Mouse (Mus musculus) small intestine, adult 2 months (tissue): Measurements from ENCODE around the gene Pde4d. TPM values are rescaled to one million over a fixed set of nuclear protein-coding genes. Genes with fewer than 3 reads are reported as not detected.

Source experiments
- H3K27ac ChIP-seq: fragments of 200-500 bp; 2 replicates; pipeline ENCODE4 v1.5.1; 2012; ENCODE audit warnings: low read depth, low read length, control low read depth, inconsistent platforms; ENCODE audit not compliant: insufficient read depth
- H3K27me3 ChIP-seq: fragments of 200-500 bp; 2 replicates; pipeline ENCODE4 v1.6.1; 2012; ENCODE audit warnings: mild to moderate bottlenecking, moderate library complexity, low read length, inconsistent platforms; ENCODE audit not compliant: control insufficient read depth, insufficient read depth
- H3K36me3 ChIP-seq: fragments of 200-500 bp; 2 replicates; pipeline ENCODE4 v1.6.1; 2012; ENCODE audit warnings: mild to moderate bottlenecking, low read length, control low read depth, inconsistent platforms; ENCODE audit not compliant: control insufficient read depth, insufficient read depth
- H3K4me1 ChIP-seq: fragments of 200-500 bp; 2 replicates; pipeline ENCODE4 v1.6.1; 2012; ENCODE audit warnings: low read length, inconsistent platforms, mixed read lengths; ENCODE audit not compliant: control insufficient read depth, insufficient read depth, insufficient read length
- H3K4me3 ChIP-seq: fragments of 200-500 bp; 2 replicates; pipeline ENCODE4 v1.5.1; 2012; ENCODE audit warnings: low read depth, mild to moderate bottlenecking, control low read depth, inconsistent platforms, low read length, moderate library complexity
- CTCF ChIP-seq: fragments of 200-500 bp; IDR thresholded peaks from 2 replicates; pipeline ENCODE4 v1.5.1; 2012; ENCODE audit warnings: low read depth, mild to moderate bottlenecking, control low read depth, inconsistent platforms, low read length, moderate library complexity, mixed read lengths; ENCODE audit not compliant: insufficient replicate concordance, insufficient read length; ENCODE audit errors: extremely low read depth
- POLR2A ChIP-seq: fragments of 200-500 bp; IDR thresholded peaks from 2 replicates; pipeline ENCODE4 v1.6.1; 2012; ENCODE audit warnings: low read depth, mild to moderate bottlenecking, control low read depth, inconsistent platforms, low read length, moderate library complexity
- WGBS: fragments of 180-500 bp; shearing (Covaris S2); methylation state at CpG from one replicate; pipeline ENCODE4 v1.1.7; 2018; 5-methylcytosine and 5-hydroxymethylcytosine counted together
- polyA plus RNA-seq: library from polyadenylated mRNA; depleted of rRNA; stranded (reverse); fragments of >200 nt; gene quantifications from 2 replicates; pipeline ENCODE4 v1.2.3, GENCODE M21; 2012

Gene Pde4d
- polyA plus RNA-seq, 1 experiment, result 8.4 TPM

GRCm38 (mm10) chr13:109776995-109777394 is 1327.2 kb downstream of the Pde4d start:
- WGBS, result 79% methylated on average over 3 of the region's 3 CpGs

GRCm38 (mm10) chr13:109777441-109777840 is 1327.7 kb downstream of the Pde4d start:
- WGBS, result 92% methylated on average over 5 of the region's 5 CpGs
- no peak for TF ChIP-seq CTCF
- TF ChIP-seq POLR2A, result no peak
- no peaks in the 10 kb centered on the region for H3K27me3 ChIP-seq

More at GRCm38 (mm10) chr13:109776995-109777394, 1327.2 kb downstream of the Pde4d start:
- TF ChIP-seq POLR2A (no peak), CTCF (no peak)
- Histone ChIP-seq H3K4me1 (no peaks in the 10 kb centered on the region; the same call in 1 of the 2 replicates), H3K27me3 (no peaks in the 10 kb centered on the region), H3K36me3 (peaks cover 3% of the 10 kb centered on the region), H3K4me3 (no peak overlapping the region), H3K27ac (no peak overlapping the region)

GRCm38 (mm10) chr13:109778297-109778835 is 1328.6 kb downstream of the Pde4d start:
- Histone ChIP-seq H3K4me1 (no peaks in the 10 kb centered on the region), H3K27ac (no peak overlapping the region), H3K27me3 (no peaks in the 10 kb centered on the region), H3K36me3 (no peaks in the 10 kb centered on the region), H3K4me3 (no peak overlapping the region)
- TF ChIP-seq CTCF, result no peak
- TF ChIP-seq POLR2A, result no peak
- 88% methylated on average over 9 of the region's 9 CpGs for WGBS

More at GRCm38 (mm10) chr13:109777441-109777840, 1327.7 kb downstream of the Pde4d start:
- Histone ChIP-seq H3K4me3 (no peak overlapping the region), H3K36me3 (peaks cover 1% of the 10 kb centered on the region; the same call in 1 of the 2 replicates), H3K4me1 (no peaks in the 10 kb centered on the region; the same call in 1 of the 2 replicates), H3K27ac (no peak overlapping the region)

GRCm38 (mm10) chr13:109781466-109781865 is 1331.7 kb downstream of the Pde4d start:
- TF ChIP-seq CTCF, result no peak
- no peak for TF ChIP-seq POLR2A
- no peak overlapping the region for H3K4me3 ChIP-seq
- no peaks in the 10 kb centered on the region for H3K36me3 ChIP-seq
- H3K27me3 ChIP-seq, result no peaks in the 10 kb centered on the region
- WGBS, result 95% methylated on average over 1 of the region's 1 CpGs
- H3K4me1 ChIP-seq, result no peaks in the 10 kb centered on the region
- no peak overlapping the region for H3K27ac ChIP-seq

GRCm38 (mm10) chr13:109788604-109789003 is 1338.9 kb downstream of the Pde4d start:
- H3K36me3 ChIP-seq, result 0 out of 2 replicates have a peak, but pooled peaks cover 2% of the 10 kb centered on the region
- no peaks in the 10 kb centered on the region for H3K4me1 ChIP-seq
- TF ChIP-seq POLR2A (no peak), CTCF (no peak)
- H3K27me3 ChIP-seq, result no peaks in the 10 kb centered on the region
- WGBS, result 94% methylated on average over 4 of the region's 4 CpGs
- H3K4me3 ChIP-seq, result no peak overlapping the region
- H3K27ac ChIP-seq, result no peak overlapping the region

GRCm38 (mm10) chr13:109789151-109789550 is 1339.4 kb downstream of the Pde4d start:
- Histone ChIP-seq H3K36me3 (0 out of 2 replicates have a peak, but pooled peaks cover 2% of the 10 kb centered on the region), H3K27ac (no peak overlapping the region), H3K4me3 (no peak overlapping the region), H3K4me1 (no peaks in the 10 kb centered on the region), H3K27me3 (no peaks in the 10 kb centered on the region)
- 71% methylated on average over 4 of the region's 4 CpGs for WGBS
- TF ChIP-seq POLR2A (no peak), CTCF (no peak)

GRCm38 (mm10) chr13:109790045-109790715 is 1340.4 kb downstream of the Pde4d start:
- Histone ChIP-seq H3K27me3 (no peaks in the 10 kb centered on the region), H3K27ac (no peak overlapping the region), H3K4me3 (no peak overlapping the region), H3K36me3 (0 out of 2 replicates have a peak, but pooled peaks cover 2% of the 10 kb centered on the region), H3K4me1 (no peaks in the 10 kb centered on the region)
- no peak for TF ChIP-seq CTCF
- no peak for TF ChIP-seq POLR2A
- 85% methylated on average over 8 of the region's 8 CpGs for WGBS
